ENCODE assay signal across 8 mouse cellular contexts in the genomic region with DNA sequence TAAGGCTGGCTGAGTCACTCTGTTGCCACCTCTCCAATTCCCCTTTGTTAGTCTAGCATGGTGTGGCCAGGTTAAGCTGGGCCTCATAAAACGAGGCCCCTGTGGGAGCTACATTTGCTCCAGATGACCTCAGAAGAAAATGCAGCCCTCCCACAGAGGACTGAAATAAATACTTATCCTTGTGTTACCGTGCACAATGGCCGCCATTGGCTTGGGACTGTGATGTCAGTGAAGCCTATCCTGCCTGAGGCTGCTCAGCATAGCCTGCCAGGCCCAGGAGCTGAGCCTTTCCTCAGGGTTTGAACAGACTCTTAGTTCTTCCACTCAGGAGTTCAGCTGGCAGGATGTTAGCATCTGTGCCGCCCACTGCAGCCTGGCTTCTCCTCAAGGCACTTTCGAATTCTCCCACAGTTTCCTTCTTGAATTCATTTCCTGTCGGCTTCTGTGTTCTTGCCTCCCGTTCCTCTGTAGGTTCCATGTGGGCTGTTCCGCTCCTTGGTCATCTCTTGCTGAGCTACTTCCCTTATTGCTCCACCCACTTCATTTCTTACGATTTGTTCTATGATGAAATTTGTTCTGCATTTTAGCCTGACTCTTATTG. TPM values are rescaled to one million over a fixed set of nuclear protein-coding genes. Genes with fewer than 3 reads are reported as not detected.
A peak's percentile ranks its signal among the peaks of the same experiment; 100 is the strongest.
DNase-seq lines count a peak whose midpoint lies in the region; ATAC-seq and TF ChIP-seq lines count a peak whose summit lies in the region.

No protein-coding gene starts in this region.

- no peak overlapping the region for H3K4me2 ChIP-seq in midbrain, embryonic 11.5 days

- no peaks in the 10 kb centered on the region for H3K36me3 ChIP-seq in limb, embryonic 10.5 days
- no peaks in the 10 kb centered on the region for H3K36me3 ChIP-seq in midbrain, embryonic 11.5 days (ENCODE audit: control insufficient read depth, insufficient read depth, low read length)

- DNase-seq in CD4-positive helper T cell, adult 2 months (ENCODE audit: low read depth, low spot score), result peak; percentile 26
- DNase-seq in frontal cortex, postnatal 10 days (ENCODE audit: low spot score in 2 of 2), result peak; percentile 45 to 61
- peak; percentile 30 for DNase-seq in induced T-regulatory cell, adult 2 months (ENCODE audit: low read depth)
- peak; percentile 69 for DNase-seq in limb, embryonic 10.5 days (ENCODE audit: low spot score)
- DNase-seq in midbrain, embryonic 11.5 days (ENCODE audit: low spot score, missing footprints), result no peak
- no peak for DNase-seq in adrenal gland, postnatal 4 days (ENCODE audit: low spot score in 2 of 2)
- DNase-seq in ovary, adult 18-20 months (ENCODE audit: low spot score), result no peak

- 3% methylated on average over 9 of the region's 9 CpGs for WGBS in bone marrow, adult 2 months
- WGBS in limb, embryonic 10.5 days, result 29% methylated on average over 9 of the region's 9 CpGs
- 40% methylated on average over 9 of the region's 9 CpGs for WGBS in midbrain, embryonic 11.5 days

- TF ChIP-seq POLR2A in bone marrow, adult 2 months (IDR thresholded peaks at IDR 0.05; ENCODE audit: borderline replicate concordance, control insufficient read depth, low read depth, low read length), result no peak

- peak overlapping the region; percentile 52 for H3K4me3 ChIP-seq in bone marrow, adult 2 months (replicated peaks; ENCODE audit: control insufficient read depth, low read depth, low read length)
- peak overlapping the region; percentile 11 for H3K4me3 ChIP-seq in limb, embryonic 10.5 days
- no peak overlapping the region for H3K4me3 ChIP-seq in midbrain, embryonic 11.5 days (ENCODE audit: low read depth, low read length)

- 0 out of 2 replicates have a peak, but pooled peaks have one; percentile 33 for ATAC-seq in midbrain, embryonic 11.5 days (ENCODE audit: low FRiP score)

- peak overlapping the region; percentile 82 for H3K27ac ChIP-seq in bone marrow, adult 2 months (ENCODE audit: control insufficient read depth, insufficient read depth, low read depth, low read length, poor library complexity)
- peak overlapping the region; percentile 87 for H3K27ac ChIP-seq in limb, embryonic 10.5 days
- no peak overlapping the region for H3K27ac ChIP-seq in midbrain, embryonic 11.5 days (ENCODE audit: low read depth, low read length)

- H3K27me3 ChIP-seq in limb, embryonic 10.5 days (ENCODE audit: low read depth, poor library complexity, severe bottlenecking), result no peaks in the 10 kb centered on the region
- H3K27me3 ChIP-seq in midbrain, embryonic 11.5 days (ENCODE audit: control insufficient read depth, insufficient read depth, low read length), result no peaks in the 10 kb centered on the region

- no peak overlapping the region for H3K9ac ChIP-seq in midbrain, embryonic 11.5 days (ENCODE audit: low read length)

- no peak for TF ChIP-seq CTCF in bone marrow, adult 2 months (IDR thresholded peaks at IDR 0.05; ENCODE audit: control insufficient read depth, insufficient read depth, low read length)

- no peaks in the 10 kb centered on the region for H3K9me3 ChIP-seq in limb, embryonic 10.5 days (replicated peaks)
- no peaks in the 10 kb centered on the region for H3K9me3 ChIP-seq in midbrain, embryonic 11.5 days (ENCODE audit: control insufficient read depth, low read length)

- peaks cover 4% of the 10 kb centered on the region for H3K4me1 ChIP-seq in bone marrow, adult 2 months (ENCODE audit: control insufficient read depth, insufficient read depth, low read length)
- peaks cover 72% of the 10 kb centered on the region for H3K4me1 ChIP-seq in limb, embryonic 10.5 days
- H3K4me1 ChIP-seq in midbrain, embryonic 11.5 days (ENCODE audit: control insufficient read depth, insufficient read depth, low read length), result 0 out of 2 replicates have a peak, but pooled peaks cover 2% of the 10 kb centered on the region

RNA-seq across cellular contexts. Expression of gene Phlda1, which starts 33.7 kb away (rescaled TPM):
- 4.3 and 14.9 TPM in 2 replicates for polyA plus RNA-seq in bone marrow, adult 2 months (2011; ENCODE audit: insufficient read depth, insufficient read length, low replicate concordance, missing spikeins)
- polyA plus RNA-seq in limb, embryonic 10.5 days (2016; fragmentation: Nextera tagmentation; extraction: Ambion mirVana), result 19.8 and 20.1 TPM in 2 replicates
- polyA plus RNA-seq in midbrain, embryonic 11.5 days (2014; fragmentation: Nextera tagmentation; extraction: Ambion mirVana), result 13.0 and 13.1 TPM in 2 replicates
- total RNA-seq in adrenal gland, postnatal 4 days (2021), result 10 to 100 TPM; 44.5 to 46.8 TPM

Comparison
In these comparisons a context has a peak if more than half of its experiments do, and no peak if none do; other contexts are left out.
1. DNase-seq: peak in CD4-positive helper T cell, adult 2 months (single experiment), frontal cortex, postnatal 10 days (2 of 2), induced T-regulatory cell, adult 2 months (single experiment) and limb, embryonic 10.5 days (single experiment); none in midbrain, embryonic 11.5 days (single experiment), adrenal gland, postnatal 4 days (0 of 2) and ovary, adult 18-20 months (single experiment).